Mouse (Mus musculus) G1E (cell line): ENCODE data around the gene Acsm1.

Experiments used
- CTCF ChIP-seq: IDR thresholded peaks from 2 replicates; pipeline ENCODE4 v1.5.1; 2012; ENCODE audit warnings: low read depth, low read length, inconsistent platforms, mixed read lengths
- GATA2 ChIP-seq: IDR thresholded peaks from 2 replicates; pipeline ENCODE4 v1.6.1; 2012; ENCODE audit warnings: low read depth, low read length, inconsistent platforms, borderline replicate concordance
- TAL1 ChIP-seq: conservative IDR thresholded peaks from 2 replicates; pipeline ENCODE4 v1.6.1; 2012; ENCODE audit warnings: low read depth, low read length, inconsistent platforms, mixed read lengths

DNA sequence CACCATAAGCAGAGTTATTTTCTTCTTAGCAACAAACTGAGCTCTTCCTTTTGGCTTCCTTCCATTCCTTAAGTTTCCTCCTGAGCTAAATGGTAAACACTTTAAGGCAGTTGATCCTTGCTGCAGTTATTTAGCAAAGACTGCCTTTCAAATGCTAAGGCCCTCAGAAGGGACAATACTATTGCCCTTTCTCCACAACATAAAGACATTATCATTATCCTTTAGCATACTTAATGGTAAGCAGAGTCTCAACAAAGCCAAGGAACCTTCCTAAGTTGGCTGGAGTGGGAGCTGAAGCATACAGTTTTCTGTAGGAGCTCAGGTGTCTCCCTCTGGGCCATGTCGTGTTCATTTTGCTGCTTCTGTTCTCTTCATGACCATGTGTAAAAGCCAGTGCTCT, 11.5 kb upstream of the Acsm1 start:
- no peak for TF ChIP-seq CTCF
- TF ChIP-seq GATA2: no peak
- TF ChIP-seq TAL1: no peak
